Mouse (Mus musculus) C2C12 (cell line): Measurements from ENCODE around the gene Lbx2. TPM values are rescaled to one million over a fixed set of nuclear protein-coding genes. Genes with fewer than 3 reads are reported as not detected.
A peak's percentile ranks its signal among the peaks of the same experiment; 100 is the strongest.

Source experiments
- H3K27me3 ChIP-seq: one replicate; pipeline ENCODE4 v1.6.1; 2011; ENCODE audit not compliant: control insufficient read depth, insufficient read depth, insufficient read length
- H3K36me3 ChIP-seq: one replicate; pipeline ENCODE4 v1.6.1; 2011; ENCODE audit not compliant: control insufficient read depth, insufficient read depth
- H3K4me3 ChIP-seq: one replicate; pipeline ENCODE4 v1.5.1; 2011; ENCODE audit warnings: mild to moderate bottlenecking, control low read depth; ENCODE audit not compliant: poor library complexity, insufficient read depth, severe bottlenecking
- H3K79me2 ChIP-seq: one replicate; pipeline ENCODE4 v1.6.1; 2011; ENCODE audit not compliant: control insufficient read depth, insufficient read depth
- H3K79me3 ChIP-seq: one replicate; pipeline ENCODE4 v1.6.1; 2011; ENCODE audit warnings: low read depth, control low read depth
- H3ac ChIP-seq: one replicate; pipeline ENCODE3; 2011; ENCODE audit warnings: low read depth; ENCODE audit not compliant: control insufficient read depth, insufficient read length
- CEBPB ChIP-seq: IDR thresholded peaks from one replicate; pipeline ENCODE4 v1.6.1; 2011; ENCODE audit warnings: low read depth, mild to moderate bottlenecking, control low read depth, moderate library complexity
- CTCF ChIP-seq: IDR thresholded peaks from one replicate; pipeline ENCODE4 v1.5.1; 2011; ENCODE audit not compliant: control insufficient read depth, insufficient read depth, insufficient read length
- FOSL1 ChIP-seq: IDR thresholded peaks from one replicate; pipeline ENCODE4 v1.8.0; 2011; ENCODE audit warnings: mild to moderate bottlenecking, low read length; ENCODE audit not compliant: poor library complexity, insufficient read depth, severe bottlenecking
- MAX ChIP-seq: IDR thresholded peaks from one replicate; pipeline ENCODE4 v1.6.1; 2011; ENCODE audit warnings: mild to moderate bottlenecking, control low read depth
- MYOD1 ChIP-seq: IDR thresholded peaks from one replicate; pipeline ENCODE4 v1.6.1; 2011; ENCODE audit warnings: low read depth; ENCODE audit not compliant: control insufficient read depth, insufficient read length
- MYOG ChIP-seq: IDR thresholded peaks from one replicate; pipeline ENCODE4 v1.6.1; 2011; ENCODE audit not compliant: control insufficient read depth, insufficient read length; ENCODE audit errors: extremely low read depth
- USF1 ChIP-seq: IDR thresholded peaks from one replicate; pipeline ENCODE4 v1.6.1; 2011; ENCODE audit warnings: low read depth, mild to moderate bottlenecking, control low read depth, moderate library complexity
- polyA plus RNA-seq: library from polyadenylated mRNA; unstranded; fragments of >200 nt; fragmentation: generic; extraction: Trizol; gene quantifications from one replicate; pipeline ENCODE4 v1.2.1, GENCODE M21; 2012; ENCODE audit warnings: missing spikeins

The Lbx2 gene
- polyA plus RNA-seq, 1 experiment, result 0.11 TPM

GRCm38 (mm10) chr6:83134226-83134625 lies 48.1 kb downstream of the Lbx2 start:
- H3K79me3 ChIP-seq, result peaks cover 21% of the 10 kb centered on the region
- no peak overlapping the region for H3K4me3 ChIP-seq
- H3ac ChIP-seq, result no peak overlapping the region
- H3K27me3 ChIP-seq, result no peaks in the 10 kb centered on the region
- TF ChIP-seq MYOD1 (no peak), CTCF (no peak), MAX (no peak), USF1 (no peak), MYOG (no peak), CEBPB (no peak), FOSL1 (no peak)
- peaks cover 38% of the 10 kb centered on the region for H3K79me2 ChIP-seq
- peaks cover 5% of the 10 kb centered on the region for H3K36me3 ChIP-seq

- Histone ChIP-seq H3K79me3 (peaks cover 29% of the 10 kb centered on the region), H3ac (peak within 1 kb of the TSS; percentile 84), H3K4me3 (peak within 1 kb of the TSS; percentile 64), H3K79me2 (peaks cover 46% of the 10 kb centered on the region), H3K36me3 (peaks cover 10% of the 10 kb centered on the region), H3K27me3 (no peaks in the 10 kb centered on the region)
- TF ChIP-seq MYOD1 (no peak), USF1 (no peak)
These were observed 48.9 kb downstream of the Lbx2 start, which contains the start of gene Rtkn for GRCm38 (mm10) chr6:83134951-83135513. Rtkn (plus strand) TSS chr6:83135463.

- Histone ChIP-seq H3K36me3 (peaks cover 10% of the 10 kb centered on the region), H3K27me3 (no peaks in the 10 kb centered on the region), H3K4me3 (peak overlapping the region; percentile 64), H3K79me2 (peaks cover 53% of the 10 kb centered on the region), H3ac (peak overlapping the region; percentile 84), H3K79me3 (peaks cover 34% of the 10 kb centered on the region)
- no peak for TF ChIP-seq CTCF
- TF ChIP-seq MAX, result no peak
- TF ChIP-seq FOSL1, result no peak
- TF ChIP-seq MYOG, result no peak
- TF ChIP-seq CEBPB, result no peak
These were observed 49.5 kb downstream of the Lbx2 start for GRCm38 (mm10) chr6:83135571-83136161.

GRCm38 (mm10) chr6:83136291-83136880 lies 50.2 kb downstream of the Lbx2 start:
- peak; percentile 50 for TF ChIP-seq MAX
- no peak for TF ChIP-seq FOSL1
- H3ac ChIP-seq, result peak overlapping the region; percentile 84
- peaks cover 10% of the 10 kb centered on the region for H3K36me3 ChIP-seq
- peaks cover 60% of the 10 kb centered on the region for H3K79me2 ChIP-seq
- peak overlapping the region; percentile 64 for H3K4me3 ChIP-seq
- H3K27me3 ChIP-seq, result no peaks in the 10 kb centered on the region
- peaks cover 34% of the 10 kb centered on the region for H3K79me3 ChIP-seq

- H3ac ChIP-seq, result peak overlapping the region; percentile 83
- peaks cover 10% of the 10 kb centered on the region for H3K36me3 ChIP-seq
- TF ChIP-seq CTCF (no peak), MYOD1 (no peak), MYOG (no peak), MAX (no peak), CEBPB (no peak), USF1 (no peak), FOSL1 (no peak)
- peaks cover 34% of the 10 kb centered on the region for H3K79me3 ChIP-seq
- no peaks in the 10 kb centered on the region for H3K27me3 ChIP-seq
- H3K79me2 ChIP-seq, result peaks cover 66% of the 10 kb centered on the region
- H3K4me3 ChIP-seq, result peak overlapping the region; percentile 64
These were observed 50.9 kb downstream of the Lbx2 start for GRCm38 (mm10) chr6:83136881-83137575.
